Mouse (Mus musculus) heart, postnatal 14 days (tissue): Measurements from ENCODE around the gene Zcchc3. TPM values are rescaled to one million over a fixed set of nuclear protein-coding genes. Genes with fewer than 3 reads are reported as not detected.
"Not testable (repeated sequence)": the region's sequence is repeated elsewhere in the genome, so short reads cannot be mapped to it uniquely, and the experiment has no call there.

Source experiments
- DNase-seq, 2 experiments: peaks; one replicate each; pipeline ENCODE4 v3.0.0; 2021 to 2022
- intact Hi-C: fragments of 180-260 bp; cut with DNase I; formaldehyde crosslinking; loops from one replicate; pipeline ENCODE4 v1.15.1; 2025
- long read RNA-seq, 2 experiments: library from polyadenylated mRNA; stranded (forward); transcript quantifications; one replicate each; pipeline ENCODE4 v2.0.0; 2021
- total RNA-seq, 2 experiments: library from RNA; stranded (reverse); gene quantifications; 2 replicates each; pipeline ENCODE4 v1.2.3; 2021

The Zcchc3 gene
- 10 to 100 TPM; 12.0 TPM for total RNA-seq
- long read RNA-seq, experiment 1, transcript Zcchc3-201 (1 exons, 3,073 nt) = major isoform, 35 of 35 reads
- long read RNA-seq, experiment 1, partial matches to known transcripts = 0 of 35 reads
- long read RNA-seq, experiment 1, other reads (novel, unspliced or antisense) = 0 of 35 reads
- long read RNA-seq, experiment 2, transcript Zcchc3-201 (1 exons, 3,073 nt) = major isoform, 29 of 29 reads
- long read RNA-seq, experiment 2, partial matches to known transcripts = 0 of 29 reads
- long read RNA-seq, experiment 2, other reads (novel, unspliced or antisense) = 0 of 29 reads

DNA sequence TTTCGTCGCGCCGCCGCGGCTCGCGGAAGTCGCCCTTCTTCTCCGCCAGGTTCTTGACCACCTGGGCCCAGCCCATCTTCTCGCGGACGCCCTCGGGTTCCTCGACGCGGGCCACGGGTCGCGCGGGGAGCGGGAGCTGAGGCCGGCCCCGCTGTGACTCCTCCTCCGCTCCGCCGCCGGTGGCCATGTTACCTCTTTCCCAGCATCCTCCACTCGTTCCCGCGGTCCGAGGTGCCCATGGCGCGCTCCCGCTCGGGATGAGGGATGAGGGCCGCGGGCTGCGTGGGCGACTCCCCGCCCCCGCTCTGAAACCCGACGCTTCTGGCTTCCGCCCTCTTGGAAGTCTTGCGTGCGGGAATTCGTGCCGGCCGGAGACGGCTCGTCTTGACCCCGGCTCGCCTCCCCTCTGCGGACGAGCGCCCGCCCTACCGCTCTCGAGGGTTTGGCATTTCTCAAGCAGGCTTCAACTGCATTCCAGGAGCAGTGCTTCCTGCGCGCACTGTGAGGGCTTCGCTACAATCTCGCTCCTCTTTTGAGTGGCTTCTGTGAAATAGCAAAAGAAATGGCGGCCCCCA lies at the start of gene Zcchc3:
Zcchc3 (minus strand) TSS at position 437 of the 575 bp plus-strand sequence.
- intact Hi-C loops = loop anchor here (1.0 kb wide), 2 partner anchors 17 to 23 kb away; no protein-coding TSS in a partner anchor
- peak; percentile 88 to 89 for DNase-seq

DNA sequence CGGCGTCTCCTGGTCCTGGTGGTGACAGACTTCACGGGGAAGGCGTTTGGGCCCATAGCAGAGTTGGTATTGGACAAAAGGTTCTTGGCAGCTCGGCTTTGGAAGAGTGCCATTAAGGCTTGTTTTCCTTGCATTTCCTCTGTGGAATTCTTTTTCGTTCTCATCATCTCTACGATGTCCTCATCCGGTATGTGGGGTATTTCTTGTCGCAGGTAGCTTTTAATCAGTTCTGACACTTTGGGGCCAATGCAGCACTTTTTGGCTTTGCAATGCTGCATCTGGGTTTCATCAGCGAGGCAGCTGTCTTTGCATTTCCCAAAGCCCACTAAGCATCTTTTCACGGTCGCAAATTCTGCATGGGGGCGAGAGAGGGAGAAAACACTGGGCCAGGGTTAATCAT lies 44.4 kb upstream of the Zcchc3 start:
- intact Hi-C loops = loop anchor here (10.0 kb wide), 1 partner anchor 206 kb away; the partner anchor contains the start of gene H13
- DNase-seq = no peak

GRCm38 (mm10) chr2:152452101-152452781 lies 37.4 kb upstream of the Zcchc3 start:
- intact Hi-C loops = loop anchor here (5.0 to 10.0 kb wide), 2 partner anchors 90 to 213 kb away; partner anchors contain the start of genes Defb29 and H13
- peak; percentile 33 to 64 for DNase-seq

GRCm38 (mm10) chr2:152450241-152450640 lies 35.4 kb upstream of the Zcchc3 start:
- intact Hi-C loops = loop anchor here (5.0 to 10.0 kb wide), 2 partner anchors 92 to 215 kb away; partner anchors contain the start of genes Defb29 and H13
- peak; percentile 51 to 74 for DNase-seq

- intact Hi-C loops = no loop called here
- DNase-seq = no peak
These were observed 32.6 kb upstream of the Zcchc3 start for GRCm38 (mm10) chr2:152447461-152447860.

- DNase-seq = no peak
- intact Hi-C loops = no loop called here
These were observed 31.8 kb upstream of the Zcchc3 start for GRCm38 (mm10) chr2:152446642-152447041.

DNA sequence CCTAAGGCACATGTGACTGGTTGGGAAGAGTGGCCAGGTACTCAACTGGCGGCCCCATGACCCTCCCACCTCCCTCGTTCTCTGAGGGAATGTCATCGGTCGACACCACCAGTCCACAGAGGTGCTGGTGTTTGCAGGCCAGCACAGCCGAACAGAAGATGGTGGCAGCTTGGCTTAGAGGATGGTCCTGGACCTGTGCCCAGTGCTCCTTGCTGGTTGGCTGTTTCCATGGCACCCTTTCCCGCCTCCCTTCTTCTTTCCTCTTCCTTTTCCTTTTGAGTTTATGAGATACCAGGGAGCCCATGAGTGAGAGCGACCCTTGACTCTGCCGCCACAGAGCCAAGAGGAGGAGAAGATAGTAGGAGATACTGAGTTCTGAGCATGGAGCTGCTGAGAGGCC lies 28.5 kb upstream of the Zcchc3 start:
- intact Hi-C loops = no loop called here

DNA sequence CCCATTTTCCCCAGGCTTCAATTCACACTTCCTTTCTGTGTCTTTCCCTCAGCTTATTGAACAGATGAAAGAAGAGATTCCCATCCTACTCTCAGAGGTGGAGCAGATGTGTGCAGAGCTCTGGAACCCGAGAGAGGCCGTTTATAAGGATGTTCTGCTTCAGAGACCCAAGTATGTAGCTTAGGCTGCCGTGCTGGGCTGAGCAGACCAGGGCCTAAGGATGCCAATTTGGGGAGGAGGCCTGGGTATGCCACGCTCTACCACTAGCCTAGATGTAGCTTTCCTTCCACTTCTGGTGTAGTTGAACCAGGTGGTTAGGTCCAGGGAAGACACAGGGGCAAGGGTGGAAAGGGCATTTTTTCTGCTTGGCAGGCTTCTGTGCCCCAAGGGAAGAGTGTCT lies 27.5 kb upstream of the Zcchc3 start:
- no peak for DNase-seq
- intact Hi-C loops = no loop called here

More for the DNA sequence above, 28.5 kb upstream of the Zcchc3 start:
- no peak for DNase-seq

DNA sequence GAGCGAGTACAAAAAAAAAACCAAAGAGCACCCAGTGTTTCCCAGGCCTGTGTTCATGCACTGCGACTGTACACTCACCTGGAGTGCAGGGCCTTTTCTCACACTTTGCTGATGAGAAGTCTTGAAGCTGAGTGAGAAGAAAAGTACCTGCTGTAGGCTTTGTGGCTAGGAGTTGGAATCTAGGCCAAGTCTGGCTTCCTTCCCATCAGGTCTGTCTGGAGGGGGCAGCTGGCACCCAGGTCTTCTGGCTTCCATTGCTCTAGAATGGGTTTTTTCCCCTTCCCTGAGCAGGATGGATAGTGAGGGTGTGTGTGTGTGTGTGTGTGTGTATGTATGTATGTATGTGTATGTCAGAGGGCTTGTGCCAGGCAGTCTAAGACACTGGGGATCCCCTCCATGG lies 25.0 kb upstream of the Zcchc3 start:
- intact Hi-C loops = no loop called here

GRCm38 (mm10) chr2:152438963-152439362 lies 24.1 kb upstream of the Zcchc3 start:
- no peak for DNase-seq
- intact Hi-C loops = no loop called here

More for the DNA sequence above, 25.0 kb upstream of the Zcchc3 start:
- DNase-seq = no peak

DNA sequence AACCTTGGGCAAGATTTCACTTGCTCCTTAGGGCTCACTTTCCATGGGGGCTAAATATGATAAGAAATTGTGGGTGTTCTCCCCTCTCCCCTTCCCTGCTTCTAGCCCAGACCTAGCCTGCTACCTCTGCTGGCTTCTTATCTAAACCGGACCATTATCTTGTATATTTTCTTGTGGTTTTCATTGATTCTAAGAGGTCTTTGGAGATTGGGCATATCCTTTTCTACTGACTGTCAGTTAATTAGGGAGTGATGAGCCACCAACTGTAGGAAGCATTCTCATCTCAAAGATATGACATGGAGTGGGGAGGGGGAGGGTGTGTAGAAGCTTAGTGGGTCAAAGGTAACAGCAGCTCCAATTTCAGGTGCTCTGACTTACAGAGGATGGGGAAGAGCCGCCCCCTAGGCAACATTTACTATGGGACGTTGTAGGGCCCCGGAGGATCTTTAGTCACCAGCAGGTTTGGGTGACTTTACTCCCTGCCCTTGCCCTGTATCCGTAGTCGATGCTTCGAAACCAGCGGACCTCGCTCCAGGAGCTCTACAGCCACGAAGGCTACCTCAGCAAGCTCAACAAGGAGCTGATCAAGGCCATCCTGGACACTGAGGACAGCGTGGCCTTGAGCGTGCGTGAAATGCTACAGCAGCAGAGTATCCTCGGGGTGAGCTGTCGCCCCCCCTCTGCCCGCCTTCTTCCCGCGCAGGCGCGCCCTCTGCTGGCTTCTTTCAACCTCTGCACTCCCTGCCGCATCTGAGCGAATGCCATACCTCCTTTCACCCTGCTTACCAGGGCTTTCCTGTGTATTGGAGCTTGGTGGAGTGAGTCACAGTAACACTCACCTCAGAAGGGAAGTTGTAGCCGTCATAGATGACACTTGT lies 22.4 kb upstream of the Zcchc3 start:
- intact Hi-C loops = loop anchor here (1.0 kb wide), 2 partner anchors 23 to 45 kb away; no protein-coding TSS in a partner anchor
- peak; percentile 90 to 94 for DNase-seq

DNA sequence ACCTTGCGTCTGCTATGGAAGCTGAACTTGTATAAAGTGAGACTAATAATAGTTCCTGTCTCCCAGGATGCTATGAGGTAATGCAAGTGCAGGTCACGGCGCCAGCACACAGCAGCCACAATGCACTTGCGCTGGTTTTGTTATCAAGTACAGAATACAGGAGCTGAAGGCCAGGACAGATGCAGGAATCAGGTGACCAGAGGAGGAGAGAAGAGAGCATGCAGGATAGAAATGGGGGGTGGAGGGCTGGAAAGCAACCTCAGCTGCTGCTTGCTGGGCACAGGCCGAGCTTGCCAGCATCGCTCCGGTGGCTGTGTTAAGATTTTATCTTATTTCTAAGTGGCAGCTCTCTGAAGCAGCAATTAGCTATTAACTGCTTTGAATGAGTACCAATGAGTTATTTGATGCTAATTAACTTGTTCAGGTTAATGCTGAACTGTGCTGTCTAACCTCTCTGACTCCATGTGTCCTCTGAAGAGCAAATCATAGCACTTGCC lies 21.6 kb upstream of the Zcchc3 start:
- peak; percentile 21 to 44 for DNase-seq
- intact Hi-C loops = no loop called here

- intact Hi-C loops, DNase-seq: not testable (repeated sequence)
These were observed 13.7 kb upstream of the Zcchc3 start for GRCm38 (mm10) chr2:152428481-152428880.

GRCm38 (mm10) chr2:152427493-152427892 lies 12.7 kb upstream of the Zcchc3 start:
- DNase-seq = no peak
- intact Hi-C loops = no loop called here

GRCm38 (mm10) chr2:152415786-152416185 lies 959 bp upstream of the Zcchc3 start:
- DNase-seq = no peak
- intact Hi-C loops = no loop called here

GRCm38 (mm10) chr2:152415287-152415686 lies 460 bp upstream of the Zcchc3 start, which contains the start of gene 6820408C15Rik:
Gene 6820408C15Rik (plus strand): TSS chr2:152415587.
- intact Hi-C loops = no loop called here
- no peak for DNase-seq

GRCm38 (mm10) chr2:152413765-152414584 lies 852 bp downstream of the Zcchc3 start:
- peak in 1 of 2 experiments; percentile 31 for DNase-seq
- intact Hi-C loops = loop anchor here (1.0 kb wide), 2 partner anchors 17 to 23 kb away; no protein-coding TSS in a partner anchor

DNA sequence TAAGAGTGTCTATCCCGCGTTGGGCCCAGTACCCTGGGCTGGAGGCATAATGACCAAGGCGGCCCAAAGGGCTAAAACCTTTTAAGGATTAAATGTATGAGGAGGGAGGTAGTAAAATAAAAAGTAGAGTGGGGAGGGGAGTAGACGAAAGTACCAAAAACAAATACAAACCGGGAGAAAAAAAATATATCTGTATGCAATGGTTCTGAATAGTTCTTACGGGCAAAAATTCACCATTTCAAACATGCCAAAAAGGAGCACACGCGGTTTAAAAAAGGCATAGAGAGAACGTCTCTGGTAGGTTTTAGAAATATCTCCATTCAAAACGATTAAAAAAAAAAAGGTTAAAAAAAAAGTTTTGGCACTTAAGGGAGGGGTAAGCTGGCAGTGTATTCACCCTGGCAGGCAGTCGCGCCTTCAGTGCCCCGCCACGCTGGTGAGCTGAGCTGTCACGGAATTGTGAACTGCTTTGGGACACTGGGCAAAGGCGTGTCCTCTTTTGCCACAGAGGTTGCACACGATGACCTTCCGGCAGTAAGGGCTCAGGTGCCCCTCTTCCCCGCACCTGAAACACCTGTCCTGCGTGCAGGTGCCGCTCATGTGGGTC lies 1.6 kb downstream of the Zcchc3 start:
- DNase-seq = peak in 1 of 2 experiments; percentile 37
- intact Hi-C loops = no loop called here
